Mouse (Mus musculus) B cell, adult 67 days (primary cell): ENCODE data around the gene Tas2r120. TPM values are rescaled to one million over a fixed set of nuclear protein-coding genes. Genes with fewer than 3 reads are reported as not detected.

Experiments
- total RNA-seq, 2 experiments: library from RNA; stranded (reverse); gene quantifications; 4 replicates each; pipeline ENCODE4 v1.2.4; 2023

Tas2r120 gene
- not detected for total RNA-seq

DNA sequence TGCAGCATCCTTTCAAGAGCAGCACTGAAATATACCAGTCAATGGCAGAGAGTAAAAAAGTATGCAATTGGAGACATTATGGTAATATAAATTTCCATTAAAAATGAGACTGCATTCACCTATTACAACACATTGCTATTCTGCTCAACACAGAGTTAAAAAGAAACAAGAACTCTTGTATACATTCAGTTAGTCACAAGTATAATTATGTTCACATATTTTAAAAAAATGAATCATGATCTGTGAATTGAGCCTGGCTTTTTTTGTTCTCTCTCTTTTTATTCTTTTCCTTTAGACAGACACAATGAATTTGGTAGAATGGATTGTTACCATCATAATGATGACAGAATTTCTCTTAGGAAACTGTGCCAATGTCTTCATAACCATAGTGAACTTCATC is at the start of gene Tas2r120:
Gene Tas2r120, plus strand, starts transcription at position 301 of the 400 bp plus-strand sequence.

DNA sequence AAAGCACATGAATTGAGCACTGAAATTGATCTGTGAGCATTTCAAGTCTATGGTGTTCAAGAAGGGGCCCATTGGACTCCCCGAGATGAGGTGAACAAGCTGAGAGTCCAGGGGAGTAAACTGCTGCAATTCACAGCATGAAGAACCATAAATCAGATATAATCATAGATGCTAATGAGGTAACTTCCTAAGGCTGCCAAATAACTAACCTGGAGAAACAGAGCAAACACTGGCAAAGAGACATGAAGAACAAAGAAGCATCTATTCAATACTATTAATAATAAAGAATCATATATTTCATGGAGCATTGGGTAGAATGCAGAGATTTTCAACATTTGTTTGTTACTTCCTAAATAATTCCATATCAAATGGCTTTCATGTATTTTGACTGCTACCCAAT is 5.3 kb upstream of the Tas2r120 start, which contains the start of gene A630073D07Rik:
Gene A630073D07Rik, minus strand, starts transcription at position 101 of the 400 bp plus-strand sequence.

DNA sequence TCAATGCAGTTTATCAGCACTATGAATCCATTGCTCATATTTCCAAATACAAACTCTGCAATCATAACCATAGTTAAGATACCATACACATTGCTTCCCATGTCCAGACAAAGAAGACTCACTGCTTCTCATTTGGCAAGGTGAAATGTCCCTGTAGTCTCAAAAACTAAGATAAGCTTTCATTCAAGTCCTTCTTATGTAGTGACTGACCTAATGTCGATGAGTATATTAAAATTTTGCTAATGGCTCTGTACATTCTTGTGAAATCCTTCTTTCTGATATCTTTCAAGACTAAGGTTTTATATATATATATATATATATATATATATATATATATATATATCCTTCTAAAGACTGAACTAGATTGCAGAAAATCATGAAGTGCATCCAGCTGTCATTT is 44.2 kb downstream of the Tas2r120 start, which contains the start of gene Tas2r121:
Gene Tas2r121, minus strand, starts transcription at position 101 of the 400 bp plus-strand sequence.

Other genes starting within 250 kb of the Tas2r120 start
- not detected for gene Prh1, start 87.1 kb upstream of the Tas2r120 start, total RNA-seq
- gene Prp2, start 61.0 kb upstream of the Tas2r120 start, total RNA-seq: not detected
- gene A630073D07Rik, start 5.4 kb upstream of the Tas2r120 start, total RNA-seq: not detected
- not detected for gene Tas2r121, start 44.1 kb downstream of the Tas2r120 start, total RNA-seq
- gene Tas2r122, start 55.0 kb downstream of the Tas2r120 start, total RNA-seq: not detected
- not detected for gene Tas2r115, start 81.1 kb downstream of the Tas2r120 start, total RNA-seq
- gene Tas2r124, start 97.8 kb downstream of the Tas2r120 start, total RNA-seq: not detected
- gene Tas2r102, start 105.2 kb downstream of the Tas2r120 start, total RNA-seq: not detected
- not detected for gene Tas2r136, start 121.2 kb downstream of the Tas2r120 start, total RNA-seq
- gene Tas2r117, start 145.9 kb downstream of the Tas2r120 start, total RNA-seq: not detected
- not detected for gene Tas2r123, start 190.2 kb downstream of the Tas2r120 start, total RNA-seq
- gene Tas2r116, start 198.5 kb downstream of the Tas2r120 start, total RNA-seq: not detected
- gene Tas2r110, start 211.1 kb downstream of the Tas2r120 start, total RNA-seq: not detected
- gene Tas2r113, start 236.1 kb downstream of the Tas2r120 start, total RNA-seq: not detected